Mouse (Mus musculus) limb, embryonic 15.5 days (tissue): Measurements from ENCODE around the gene Gm3542. TPM values are rescaled to one million over a fixed set of nuclear protein-coding genes. Genes with fewer than 3 reads are reported as not detected.
"Not testable (repeated sequence)": the region's sequence is repeated elsewhere in the genome, so short reads cannot be mapped to it uniquely, and the experiment has no call there.

Source experiments
- ATAC-seq: fragments of 200-750 bp; cut with Nextera tagmentation; 2 replicates; pipeline ENCODE4 v1.8.0; 2017; ENCODE audit warnings: low read depth, moderate TSS enrichment; ENCODE audit not compliant: insufficient number of reproducible peaks, low FRiP score, low TSS enrichment
- H3K27ac ChIP-seq: fragments of 300-500 bp; sonication (generic); 2 replicates; pipeline ENCODE4 v1.5.1; 2015; ENCODE audit warnings: moderate library complexity, mild to moderate bottlenecking, inconsistent platforms
- H3K27me3 ChIP-seq: fragments of 300-500 bp; sonication (generic); 2 replicates; pipeline ENCODE4 v1.6.1; 2015; ENCODE audit warnings: inconsistent platforms
- H3K36me3 ChIP-seq: fragments of 300-500 bp; sonication (generic); 2 replicates; pipeline ENCODE4 v1.6.1; 2015; ENCODE audit warnings: inconsistent platforms
- H3K4me1 ChIP-seq: fragments of 300-500 bp; sonication (generic); 2 replicates; pipeline ENCODE4 v1.6.1; 2015; ENCODE audit warnings: inconsistent platforms
- H3K4me2 ChIP-seq: fragments of 300-500 bp; sonication (generic); 2 replicates; pipeline ENCODE4 v1.6.1; 2015; ENCODE audit warnings: mild to moderate bottlenecking, inconsistent platforms
- H3K4me3 ChIP-seq: fragments of 300-500 bp; sonication (generic); 2 replicates; pipeline ENCODE4 v1.5.1; 2015; ENCODE audit warnings: mild to moderate bottlenecking, inconsistent platforms
- H3K9ac ChIP-seq: fragments of 300-500 bp; sonication (generic); 2 replicates; pipeline ENCODE4 v1.6.1; 2015; ENCODE audit warnings: inconsistent platforms
- H3K9me3 ChIP-seq: fragments of 300-500 bp; sonication (generic); 2 replicates; pipeline ENCODE4 v1.6.1; 2016; ENCODE audit warnings: inconsistent platforms
- WGBS: fragments of 180-500 bp; shearing (Covaris S2); methylation state at CpG from one replicate; pipeline ENCODE4 v1.1.7; 2015; 5-methylcytosine and 5-hydroxymethylcytosine counted together
- polyA plus RNA-seq: library from polyadenylated mRNA; unstranded; fragments of >200 nt; fragmentation: Nextera tagmentation; extraction: Ambion mirVana; gene quantifications from 2 replicates; pipeline ENCODE4 v1.2.1, GENCODE M21; 2015

Gm3542 gene
- not detected in 2 replicates for polyA plus RNA-seq

- not testable (repeated sequence) for H3K36me3 ChIP-seq, H3K27me3 ChIP-seq, H3K9ac ChIP-seq, H3K9me3 ChIP-seq, H3K4me1 ChIP-seq, H3K4me3 ChIP-seq, ATAC-seq, H3K27ac ChIP-seq, H3K4me2 ChIP-seq
- WGBS, result no CpG with 5 or more reads among the region's 2 CpGs
Observed at GRCm38 (mm10) chr14:5334828-5335227, at the start of gene Gm3542. Gene Gm3542 (minus strand): TSS chr14:5334928.

Other genes starting within 250 kb of the Gm3542 start
- not detected in 2 replicates for gene Gm8279, start 203.4 kb downstream of the Gm3542 start, polyA plus RNA-seq
- not detected in 2 replicates for gene Gm3317, start 170.4 kb downstream of the Gm3542 start, polyA plus RNA-seq
- gene Gm8271, start 149.1 kb downstream of the Gm3542 start, polyA plus RNA-seq, result not detected in 2 replicates
- not detected in 2 replicates for gene Gm3526, start 74.3 kb downstream of the Gm3542 start, polyA plus RNA-seq
- gene Gm3500, start 54.1 kb upstream of the Gm3542 start, polyA plus RNA-seq, result not detected in 2 replicates
- 0.42 and 0.47 TPM in 2 replicates for gene Gm3194, start 120.5 kb upstream of the Gm3542 start, polyA plus RNA-seq
- gene Gm8246, start 142.9 kb upstream of the Gm3542 start, polyA plus RNA-seq, result not detected in 2 replicates
- not detected in 2 replicates for gene Gm3187, start 149.3 kb upstream of the Gm3542 start, polyA plus RNA-seq
- 0.49 and 0.60 TPM in 2 replicates for gene Gm3488, start 166.7 kb upstream of the Gm3542 start, polyA plus RNA-seq
- not detected in 2 replicates for gene Gm3532, start 203.6 kb upstream of the Gm3542 start, polyA plus RNA-seq